Mouse (Mus musculus): ENCODE results near the gene Iffo1.

DNA sequence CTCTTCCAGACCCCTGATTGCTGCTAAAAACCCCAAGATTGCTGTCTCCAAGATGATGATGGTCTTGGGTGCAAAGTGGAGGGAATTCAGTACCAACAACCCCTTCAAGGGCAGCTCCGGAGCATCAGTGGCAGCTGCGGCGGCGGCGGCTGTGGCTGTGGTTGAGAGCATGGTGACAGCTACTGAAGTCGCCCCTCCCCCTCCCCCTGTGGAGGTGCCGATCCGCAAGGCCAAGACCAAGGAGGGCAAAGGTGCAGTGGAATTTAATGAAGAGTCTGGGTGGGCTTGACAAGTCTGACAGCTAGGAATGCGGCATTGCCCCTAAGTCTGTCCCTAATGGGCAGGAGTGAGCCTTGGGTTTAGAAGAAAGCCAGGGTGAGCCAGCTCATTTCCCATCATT, 43.6 kb upstream of the Iffo1 start:
- TF ChIP-seq CTCF (conservative IDR thresholded peaks at IDR 0.05; ENCODE audit: low read length) (no peak), NANOG (IDR thresholded peaks at IDR 0.05; ENCODE audit: borderline replicate concordance, low read length) (no peak)

Measured in E14TG2a.4 (cell line).